Mouse (Mus musculus) neutrophil, adult 5-6 weeks (primary cell): Measurements from ENCODE around the gene St7. TPM values are rescaled to one million over a fixed set of nuclear protein-coding genes. Genes with fewer than 3 reads are reported as not detected.

ENCODE experiments used
- ATAC-seq: fragments of 151-379, 151-347 bp; 2 replicates; pipeline ENCODE4 v1.8.0; 2017; ENCODE audit warnings: mild to moderate bottlenecking, moderate TSS enrichment; ENCODE audit not compliant: insufficient number of reproducible peaks, poor library complexity, low FRiP score, severe bottlenecking; ENCODE audit errors: extremely low read depth
- total RNA-seq: library from RNA; stranded (forward); fragments of 200-1000 nt; gene quantifications from 2 replicates; pipeline ENCODE4 v1.2.3, GENCODE M21; 2017

Gene St7
- total RNA-seq, 1 experiment from 2014 or later = 9.0 TPM

DNA sequence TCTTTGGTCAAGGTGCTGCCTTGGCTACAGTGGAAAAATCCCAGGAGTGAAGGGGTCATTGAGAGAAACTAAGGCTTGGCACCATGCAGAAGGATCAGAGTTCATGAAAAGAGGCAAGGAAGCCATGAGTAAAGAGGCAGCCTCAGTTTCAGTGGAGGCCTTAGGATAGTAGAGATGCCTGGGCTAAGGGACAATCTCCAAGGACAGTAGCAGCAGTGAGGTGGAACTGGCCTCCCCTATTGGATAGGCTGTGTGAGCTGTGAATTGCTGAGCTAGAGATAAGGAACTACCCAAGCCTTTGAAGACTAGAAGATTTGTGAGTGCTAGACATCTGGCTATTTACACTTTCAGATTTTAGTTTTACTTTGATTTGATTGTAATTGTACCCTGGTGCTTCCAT is 278.7 kb downstream of the St7 start:
- no peak for ATAC-seq

GRCm38 (mm10) chr6:17974416-17974815 is 281.7 kb downstream of the St7 start:
- ATAC-seq = no peak

DNA sequence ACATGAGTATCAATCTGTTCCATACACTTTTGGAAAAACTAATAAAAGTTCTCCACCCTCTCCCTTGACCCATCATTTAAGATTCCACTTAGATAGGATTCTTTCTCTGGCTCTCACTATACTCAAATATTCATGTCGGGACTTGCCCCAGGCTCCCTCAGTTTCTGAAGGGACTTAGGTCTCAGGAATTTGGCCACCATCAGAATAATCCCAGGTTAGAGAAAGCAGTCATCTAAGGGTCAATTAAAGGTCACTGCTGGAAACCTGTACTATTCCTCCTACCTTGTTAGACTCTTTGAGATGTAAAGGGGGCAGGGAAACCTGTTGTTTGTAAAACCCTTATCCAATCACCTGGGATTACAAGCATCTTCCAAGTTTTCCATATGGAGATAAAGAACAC is 284.4 kb downstream of the St7 start:
- no peak for ATAC-seq

DNA sequence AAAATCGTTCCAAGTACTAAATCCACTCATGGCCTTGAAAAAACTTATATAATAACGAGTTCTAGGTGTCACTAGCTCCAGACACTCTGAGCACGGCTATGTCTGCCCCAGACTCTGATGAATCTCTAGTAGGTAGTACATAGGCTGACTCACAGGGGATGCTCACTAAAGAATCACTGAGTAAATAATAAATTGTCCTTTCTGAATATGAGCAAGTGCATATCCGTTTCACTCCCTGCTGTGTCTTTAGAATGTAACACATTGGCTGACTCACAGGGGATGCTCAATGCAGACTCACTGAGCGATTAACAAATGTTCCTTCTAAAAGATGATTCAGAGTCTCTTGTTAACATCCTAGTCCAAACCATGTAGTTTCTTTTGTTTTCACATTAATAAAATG is 285.6 kb downstream of the St7 start:
- no peak for ATAC-seq

DNA sequence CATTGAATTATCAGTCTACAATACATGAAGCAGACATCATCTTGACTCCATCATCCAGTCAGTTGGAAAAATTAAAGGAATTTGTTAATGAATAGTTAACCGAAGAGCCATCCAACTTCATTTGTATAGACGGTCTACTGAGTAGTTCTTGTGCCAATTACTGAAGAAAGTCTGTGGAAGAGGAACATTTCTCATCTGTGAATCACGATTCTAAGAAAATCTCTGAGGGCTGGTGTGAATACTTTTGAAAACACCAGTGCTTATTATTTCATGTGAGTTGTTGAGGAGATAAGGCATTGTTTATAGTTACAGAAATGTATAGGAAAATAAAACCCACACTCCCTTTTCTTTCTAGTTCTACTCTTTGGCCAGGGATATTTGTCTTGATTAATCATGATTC is 286.1 kb downstream of the St7 start:
- ATAC-seq = no peak

- ATAC-seq = no peak
Observed at GRCm38 (mm10) chr6:17979361-17979760, 286.6 kb downstream of the St7 start.

DNA sequence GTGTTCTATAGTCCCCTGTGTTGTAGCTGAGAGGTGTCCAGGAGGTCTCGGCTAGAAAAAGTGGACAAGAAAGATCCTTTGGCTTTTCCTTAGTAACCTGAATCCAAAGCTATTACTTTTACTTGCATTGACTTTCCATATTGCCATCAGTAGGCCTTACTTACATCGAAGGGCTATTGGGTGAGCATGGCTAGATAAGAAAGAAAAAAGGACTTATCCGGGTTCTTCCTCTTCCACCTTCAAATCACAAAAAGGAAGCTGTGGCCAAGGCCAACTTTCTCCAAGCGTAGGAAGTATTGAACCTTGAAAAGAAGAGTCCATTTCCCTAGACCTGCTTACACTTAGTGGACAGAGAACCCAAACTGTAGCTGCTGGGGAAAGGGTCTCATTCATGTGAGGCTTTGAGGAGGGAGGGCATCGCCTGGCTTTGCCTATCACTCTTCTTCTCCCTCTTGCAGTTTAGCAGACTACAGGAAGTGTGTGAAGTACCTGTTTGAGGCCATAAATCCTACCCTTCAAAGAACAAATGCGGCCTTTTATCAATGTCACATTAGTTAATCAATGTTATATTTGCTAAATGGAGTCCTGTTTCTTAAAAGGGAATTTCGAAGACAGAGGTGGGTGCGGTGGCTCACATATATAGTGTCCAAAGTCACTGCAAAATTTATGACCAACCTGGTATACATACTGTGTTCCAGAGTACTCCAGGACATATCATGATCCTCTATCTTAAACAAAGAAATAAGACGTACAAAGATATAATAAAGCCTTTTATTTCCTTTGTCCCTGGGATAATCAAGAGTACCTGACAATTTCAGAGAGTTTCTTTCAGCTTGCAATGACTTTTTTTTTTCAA is 297.7 kb downstream of the St7 start:
- ATAC-seq = no peak

DNA sequence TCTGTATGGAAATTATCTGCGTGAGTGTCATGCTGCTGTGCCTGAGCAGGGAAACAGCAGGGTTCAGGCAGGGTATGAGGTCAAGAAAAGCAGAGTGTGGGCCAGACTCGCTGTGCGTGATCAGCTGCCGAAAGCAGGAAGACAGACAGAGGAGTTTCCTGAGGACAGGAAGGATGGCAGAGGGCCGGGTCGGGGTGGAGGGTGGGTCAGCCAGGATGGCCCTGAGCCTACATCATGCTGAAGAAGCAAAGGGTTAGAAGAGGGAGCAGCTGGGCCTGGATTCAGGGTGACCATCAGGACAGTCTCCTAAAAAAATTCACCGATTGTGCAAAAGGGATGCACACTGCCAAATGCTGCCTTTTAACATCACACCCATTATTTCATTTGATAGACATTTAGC is 298.9 kb downstream of the St7 start:
- ATAC-seq = no peak

Other genes starting within 250 kb of the St7 start
- 0.74 and 1.5 TPM in 2 replicates for gene Met, start 229.1 kb upstream of the St7 start, total RNA-seq
- 326 and 336 TPM in 2 replicates for gene Capza2, start 56.7 kb upstream of the St7 start, total RNA-seq